Mouse (Mus musculus) adrenal gland, postnatal 10 days (tissue): ENCODE results near the gene Cd86. TPM values are rescaled to one million over a fixed set of nuclear protein-coding genes. Genes with fewer than 3 reads are reported as not detected.

Experiments
- DNase-seq: peaks from one replicate; pipeline ENCODE4 v3.0.0; 2021; ENCODE audit warnings: mixed read lengths
- total RNA-seq, 2 experiments: library from RNA; stranded (reverse); gene quantifications; 2 replicates each; pipeline ENCODE4 v1.2.3; 2021

Gene Cd86
- total RNA-seq, 2 experiments from 2014 or later: 1.8 to 2.8 TPM

- DNase-seq: no peak
These were observed 67.6 kb downstream of the Cd86 start for GRCm38 (mm10) chr16:36598265-36598664.

GRCm38 (mm10) chr16:36596671-36597410 lies 69.0 kb downstream of the Cd86 start:
- DNase-seq: no peak

GRCm38 (mm10) chr16:36589898-36590297 lies 76.0 kb downstream of the Cd86 start:
- no peak for DNase-seq

DNA sequence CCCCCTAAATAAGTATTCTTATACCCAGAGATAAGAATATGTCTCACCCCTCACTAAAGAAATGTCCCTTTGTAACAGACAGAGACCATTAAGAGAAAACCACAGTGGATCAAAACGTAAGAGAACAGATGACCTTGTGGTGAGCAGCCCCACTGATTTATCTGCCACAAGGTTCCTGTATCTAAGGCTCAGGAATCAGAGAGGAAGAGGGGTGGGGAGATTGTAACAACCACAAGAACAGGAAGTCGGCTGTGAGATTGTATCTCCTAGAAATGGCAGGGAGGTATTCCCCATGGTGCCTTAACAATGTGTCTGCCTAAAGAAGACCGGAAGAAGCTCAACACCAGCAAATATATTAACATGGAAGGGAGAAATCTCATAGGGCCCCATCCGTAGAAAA lies 77.9 kb downstream of the Cd86 start:
- no peak for DNase-seq

DNA sequence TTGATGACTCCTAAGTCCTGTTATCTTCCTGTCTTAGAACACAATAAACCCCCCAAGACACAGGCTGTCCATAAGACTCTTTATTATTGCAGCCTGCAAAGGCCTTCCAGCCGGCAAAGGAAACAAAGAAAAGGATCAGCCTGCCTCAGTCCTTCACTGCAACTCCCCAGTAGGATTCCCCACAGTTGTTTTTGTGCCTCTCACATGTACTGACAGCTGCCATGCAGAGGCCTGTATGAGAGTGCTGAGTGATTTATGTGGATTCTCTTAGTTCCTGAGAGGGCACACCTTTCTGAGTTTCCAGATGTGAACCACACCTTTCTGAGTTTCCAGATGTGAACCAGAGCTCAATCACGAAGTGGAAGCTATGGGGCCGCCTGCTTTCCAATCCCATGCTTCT lies 83.8 kb downstream of the Cd86 start:
- DNase-seq: no peak

DNA sequence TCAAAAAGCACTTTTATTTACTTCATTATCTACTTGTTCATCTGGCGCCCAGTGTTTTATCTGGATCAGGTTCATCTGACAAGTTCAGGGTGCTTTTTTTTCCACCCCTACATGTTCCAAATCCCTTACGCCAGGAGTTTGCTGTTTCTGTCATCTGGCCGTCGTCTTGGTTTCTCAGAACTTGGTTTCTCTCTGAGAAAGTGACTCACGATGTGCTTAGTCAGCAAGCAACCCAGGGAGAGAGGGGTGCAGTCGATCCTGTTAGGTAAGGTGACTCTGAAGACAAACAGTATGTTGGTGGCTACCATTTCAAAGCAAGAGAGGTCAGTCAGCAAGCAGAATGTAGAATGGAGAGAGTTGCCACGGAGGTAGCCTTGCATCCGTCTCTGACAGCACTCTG lies 93.9 kb downstream of the Cd86 start:
- DNase-seq: no peak

DNA sequence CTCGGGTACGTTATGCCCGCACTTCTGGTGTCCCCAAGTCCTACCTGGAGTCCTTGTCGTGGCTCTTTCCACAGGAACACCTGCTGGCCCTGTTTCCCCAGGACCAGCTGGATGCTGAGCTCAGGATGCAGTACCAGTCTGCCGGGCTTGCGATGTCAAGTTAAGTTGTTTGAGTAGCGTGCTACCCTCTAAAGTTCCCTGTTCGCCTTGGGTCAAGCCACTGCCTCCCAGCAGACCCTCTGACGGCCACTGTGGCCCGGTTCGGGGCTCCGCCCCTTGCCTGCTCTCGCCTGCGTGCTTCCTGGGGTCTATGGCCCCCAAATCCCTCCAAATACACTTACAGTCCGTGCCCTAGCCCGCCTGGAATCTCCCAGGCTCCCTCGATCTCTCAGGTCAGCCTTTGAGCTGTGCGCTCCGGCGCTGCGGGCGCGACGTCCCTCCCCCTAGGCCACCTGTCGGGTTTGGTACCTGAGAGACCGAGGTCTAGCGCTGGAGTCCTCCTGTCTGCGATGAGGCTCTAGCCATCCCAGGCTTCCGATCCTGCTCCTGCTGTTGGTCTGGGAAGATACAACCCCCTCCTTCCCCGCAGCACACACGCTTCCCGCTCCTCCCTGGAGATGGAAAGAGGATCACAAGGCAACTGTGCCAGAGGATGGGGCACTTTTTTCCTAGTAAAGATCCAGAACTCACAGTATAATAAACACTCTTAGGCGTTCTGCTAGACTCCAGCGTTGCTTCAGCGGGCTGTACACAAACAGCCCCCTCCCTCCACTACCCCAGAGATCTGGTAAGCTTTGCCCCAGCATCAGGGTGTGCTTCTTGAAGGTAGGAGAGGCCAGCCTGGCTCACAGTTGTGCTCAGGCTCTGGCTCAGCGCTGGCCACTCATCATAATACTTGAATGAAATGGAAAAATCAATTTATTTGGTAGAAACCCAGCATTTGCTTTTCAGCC lies 104.2 kb downstream of the Cd86 start, which contains the start of gene Casr:
Casr (minus strand) TSS at position 756 of the 953 bp plus-strand sequence.
- no peak for DNase-seq

- DNase-seq: no peak
These were observed 106.3 kb downstream of the Cd86 start for GRCm38 (mm10) chr16:36559573-36559972.

DNA sequence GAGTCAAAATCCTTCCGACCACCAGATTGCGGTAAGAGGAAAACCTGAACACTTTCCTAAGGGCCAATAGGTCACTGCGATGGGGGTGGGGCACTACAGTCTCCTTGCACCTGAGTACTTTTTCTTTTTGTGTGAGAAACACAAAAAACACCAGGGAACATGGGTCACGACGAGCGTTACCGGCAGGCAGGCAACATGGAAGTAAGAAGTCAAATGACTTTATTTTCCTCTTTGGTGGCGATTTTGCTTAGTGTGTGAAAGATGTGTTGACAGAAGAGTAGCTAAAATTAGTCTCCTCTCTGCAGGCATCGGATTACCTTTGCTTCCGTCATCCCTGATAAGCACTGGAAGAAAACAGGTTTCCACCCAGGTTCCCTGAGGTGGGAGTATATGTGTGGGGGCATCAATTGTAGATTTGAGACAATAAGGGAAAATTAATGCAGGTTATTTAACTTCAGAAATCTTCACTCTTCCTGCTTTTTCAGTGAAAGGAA lies 110.2 kb downstream of the Cd86 start:
- no peak for DNase-seq

Other genes starting within 250 kb of the Cd86 start
- gene Stfa3, start 210.7 kb downstream of the Cd86 start, total RNA-seq: 10 to 100 TPM in 1 of 2 experiments, 1 to 10 TPM in 1; 9.2 to 10.6 TPM
- gene Casr, start 103.9 kb downstream of the Cd86 start, total RNA-seq: under 1 TPM in 1 of 2 experiments, not detected in 1; 0.27 TPM
- gene Ildr1, start 27.9 kb upstream of the Cd86 start, total RNA-seq: under 1 TPM; 0.09 to 0.12 TPM
- 1 to 10 TPM; 2.4 to 3.4 TPM for gene Slc15a2, start 118.9 kb upstream of the Cd86 start, total RNA-seq
- 10 to 100 TPM; 12.3 to 16.2 TPM for gene Iqcb1, start 162.3 kb upstream of the Cd86 start, total RNA-seq
- 1 to 10 TPM; 1.4 to 3.3 TPM for gene Eaf2, start 208.9 kb upstream of the Cd86 start, total RNA-seq
- gene Golgb1, start 209.1 kb upstream of the Cd86 start, total RNA-seq: 10 to 100 TPM; 53.5 to 71.8 TPM